Mouse (Mus musculus) monocyte, adult 2 months (primary cell): ENCODE data around the gene Gm9780.
"Not testable (repeated sequence)": the region's sequence is repeated elsewhere in the genome, so short reads cannot be mapped to it uniquely, and the experiment has no call there.

Experiments used
- DNase-seq, 2 experiments: peaks; one replicate each; pipeline ENCODE4 v3.0.0; 2022; ENCODE audit warnings: low spot score in 2 of 2, low read depth in 1 of 2

Gm9780 gene

GRCm38 (mm10) chr14:26042611-26043010, at the start of gene Gm9780:
Gene Gm9780, minus strand, starts transcription at chr14:26042711.
- DNase-seq = not testable (repeated sequence)

GRCm38 (mm10) chr14:26081997-26082396, 39.5 kb upstream of the Gm9780 start, which contains the start of gene Cphx3:
Gene Cphx3, plus strand, starts transcription at chr14:26082297.
- DNase-seq = not testable (repeated sequence)

- not testable (repeated sequence) for DNase-seq
Measured at GRCm38 (mm10) chr14:26081216-26081615, 38.7 kb upstream of the Gm9780 start, which contains the start of gene Cphx2. Gene Cphx2, plus strand, starts transcription at chr14:26081516.

- not testable (repeated sequence) for DNase-seq
Measured at GRCm38 (mm10) chr14:26076620-26077390, 34.3 kb upstream of the Gm9780 start.

GRCm38 (mm10) chr14:26067325-26067633, 24.8 kb upstream of the Gm9780 start, which contains the start of gene Tmem254c:
Gene Tmem254c, minus strand, starts transcription at chr14:26067355.
- DNase-seq = not testable (repeated sequence)

- DNase-seq = not testable (repeated sequence)
Measured at GRCm38 (mm10) chr14:26066574-26067324, 24.2 kb upstream of the Gm9780 start.

- DNase-seq = not testable (repeated sequence)
Measured at GRCm38 (mm10) chr14:26059362-26059761, 16.9 kb upstream of the Gm9780 start.

- DNase-seq = not testable (repeated sequence)
Measured at GRCm38 (mm10) chr14:26058184-26058583, 15.7 kb upstream of the Gm9780 start.

- not testable (repeated sequence) for DNase-seq
Measured at GRCm38 (mm10) chr14:26048767-26049166, 6.3 kb upstream of the Gm9780 start.

- not testable (repeated sequence) for DNase-seq
Measured at GRCm38 (mm10) chr14:26047026-26047425, 4.5 kb upstream of the Gm9780 start.

- not testable (repeated sequence) for DNase-seq
Measured at GRCm38 (mm10) chr14:26045007-26045406, 2.5 kb upstream of the Gm9780 start.

GRCm38 (mm10) chr14:26035439-26035838, 7.1 kb downstream of the Gm9780 start:
- DNase-seq = not testable (repeated sequence)

- DNase-seq = not testable (repeated sequence)
Measured at GRCm38 (mm10) chr14:26034364-26034763, 8.1 kb downstream of the Gm9780 start.

- not testable (repeated sequence) for DNase-seq
Measured at GRCm38 (mm10) chr14:26025653-26026052, 16.9 kb downstream of the Gm9780 start.

- DNase-seq = not testable (repeated sequence)
Measured at GRCm38 (mm10) chr14:26022831-26023230, 19.7 kb downstream of the Gm9780 start.

- not testable (repeated sequence) for DNase-seq
Measured at GRCm38 (mm10) chr14:26021555-26021954, 21.0 kb downstream of the Gm9780 start.

GRCm38 (mm10) chr14:26016414-26016813, 26.1 kb downstream of the Gm9780 start:
- not testable (repeated sequence) for DNase-seq

GRCm38 (mm10) chr14:26007462-26007861, 35.0 kb downstream of the Gm9780 start:
- not testable (repeated sequence) for DNase-seq

GRCm38 (mm10) chr14:25981880-25982279, 60.6 kb downstream of the Gm9780 start:
- DNase-seq = not testable (repeated sequence)

GRCm38 (mm10) chr14:25979242-25979941, 63.1 kb downstream of the Gm9780 start:
- not testable (repeated sequence) for DNase-seq
